Mouse (Mus musculus) thymus, adult 2 months (tissue): ENCODE measurements around the gene Sbsn. TPM values are rescaled to one million over a fixed set of nuclear protein-coding genes. Genes with fewer than 3 reads are reported as not detected.

Source experiments
- DNase-seq: peaks from one replicate; pipeline ENCODE4 v3.0.0; 2021
- H3K27ac ChIP-seq: fragments of 200-500 bp; 2 replicates; pipeline ENCODE4 v1.5.1; 2012; ENCODE audit warnings: low read length, control low read depth; ENCODE audit not compliant: control insufficient read depth, insufficient read depth
- H3K27me3 ChIP-seq: fragments of 200-500 bp; 2 replicates; pipeline ENCODE4 v1.6.1; 2012; ENCODE audit warnings: mild to moderate bottlenecking, low read length, moderate library complexity, mixed read lengths; ENCODE audit not compliant: control insufficient read depth, insufficient read depth
- H3K36me3 ChIP-seq: fragments of 200-500 bp; 2 replicates; pipeline ENCODE4 v1.6.1; 2012; ENCODE audit warnings: mild to moderate bottlenecking, low read length, moderate library complexity; ENCODE audit not compliant: control insufficient read depth, insufficient read depth
- H3K4me1 ChIP-seq: fragments of 200-500 bp; replicated peaks from 2 replicates; pipeline ENCODE4 v1.6.1; 2012; ENCODE audit warnings: low read length; ENCODE audit not compliant: control insufficient read depth, insufficient read depth
- H3K4me3 ChIP-seq: fragments of 200-500 bp; 2 replicates; pipeline ENCODE4 v1.5.1; 2012; ENCODE audit warnings: mild to moderate bottlenecking, low read length, control low read depth, moderate library complexity; ENCODE audit not compliant: control insufficient read depth, insufficient read depth
- CTCF ChIP-seq: fragments of 200-500 bp; IDR thresholded peaks from 2 replicates; pipeline ENCODE4 v1.5.1; 2012; ENCODE audit warnings: mild to moderate bottlenecking, control low read depth, low read length, moderate library complexity, borderline replicate concordance; ENCODE audit not compliant: control insufficient read depth, poor library complexity, insufficient read depth; ENCODE audit errors: extremely low read depth
- POLR2A ChIP-seq: fragments of 200-500 bp; IDR thresholded peaks from 2 replicates; pipeline ENCODE4 v1.6.1; 2012; ENCODE audit warnings: mild to moderate bottlenecking, low read length, control low read depth, moderate library complexity; ENCODE audit not compliant: control insufficient read depth, poor library complexity, insufficient read depth; ENCODE audit errors: extremely low read depth
- WGBS: fragments of 180-500 bp; shearing (Covaris S2); methylation state at CpG from one replicate; pipeline ENCODE4 v1.1.7; 2018; 5-methylcytosine and 5-hydroxymethylcytosine counted together
- polyA plus RNA-seq: library from polyadenylated mRNA; depleted of rRNA; stranded (reverse); fragments of >200 nt; gene quantifications from 2 replicates; pipeline ENCODE4 v1.2.3, GENCODE M21; 2012; rRNA removed

Sbsn gene
- polyA plus RNA-seq, 1 experiment = 3.4 TPM

DNA sequence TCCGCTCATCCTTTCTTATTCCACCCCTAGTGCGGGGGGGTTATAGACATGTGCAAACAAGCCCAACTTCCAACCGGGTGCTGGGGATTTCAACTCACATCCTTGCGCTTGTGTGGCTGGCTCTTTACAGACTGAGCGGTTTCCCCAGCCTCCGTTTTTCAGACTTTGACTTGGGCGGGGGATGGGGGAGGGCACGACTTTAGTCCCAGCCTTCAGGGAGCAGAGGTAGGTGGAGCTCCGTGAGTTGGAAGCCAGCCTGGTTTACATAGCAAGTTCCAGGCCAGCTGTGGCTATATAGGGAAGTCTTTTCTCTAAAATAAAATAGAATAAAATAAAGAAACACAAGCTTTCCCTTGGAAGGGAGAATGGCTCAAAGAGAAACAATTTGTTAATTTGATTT is 40.6 kb downstream of the Sbsn start:
- no peaks in the 10 kb centered on the region for H3K36me3 ChIP-seq
- no peak for TF ChIP-seq CTCF
- TF ChIP-seq POLR2A = no peak
- 26% methylated on average over 9 of the region's 9 CpGs for WGBS
- no peak overlapping the region for H3K27ac ChIP-seq
- H3K4me1 ChIP-seq = no peaks in the 10 kb centered on the region
- DNase-seq = no peak
- H3K27me3 ChIP-seq = no peaks in the 10 kb centered on the region
- H3K4me3 ChIP-seq = no peak overlapping the region

DNA sequence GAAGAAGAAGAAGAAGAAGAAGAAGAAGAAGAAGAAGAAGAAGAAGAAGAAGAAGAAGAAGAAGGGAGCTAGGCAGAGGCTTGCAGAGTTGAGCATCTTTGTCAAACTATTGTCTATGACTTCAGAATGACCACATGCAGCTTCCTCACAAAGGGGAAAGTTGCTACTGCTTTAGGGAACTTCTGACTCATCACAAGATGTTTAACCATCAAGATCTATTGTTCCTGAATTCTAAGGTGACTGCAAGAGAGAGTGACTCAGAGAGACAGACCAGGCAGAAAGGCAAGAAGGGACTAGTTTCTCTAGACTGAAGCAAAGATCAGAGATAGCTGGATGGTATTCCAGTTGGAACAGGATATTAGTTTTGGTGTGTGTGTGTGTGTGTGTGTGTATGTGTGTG is 43.6 kb downstream of the Sbsn start:
- no peak overlapping the region for H3K4me3 ChIP-seq
- H3K36me3 ChIP-seq = no peaks in the 10 kb centered on the region
- H3K27me3 ChIP-seq = no peaks in the 10 kb centered on the region
- no peaks in the 10 kb centered on the region for H3K4me1 ChIP-seq
- DNase-seq = no peak
- TF ChIP-seq POLR2A (no peak), CTCF (no peak)
- H3K27ac ChIP-seq = no peak overlapping the region

- H3K36me3 ChIP-seq = no peaks in the 10 kb centered on the region
- H3K4me3 ChIP-seq = no peak overlapping the region
- no peak overlapping the region for H3K27ac ChIP-seq
- TF ChIP-seq POLR2A (no peak), CTCF (no peak)
- H3K4me1 ChIP-seq = no peaks in the 10 kb centered on the region
- DNase-seq = no peak
- 92% methylated on average over 1 of the region's 1 CpGs for WGBS
- H3K27me3 ChIP-seq = no peaks in the 10 kb centered on the region
Measured at GRCm38 (mm10) chr7:30796790-30797189, 45.5 kb downstream of the Sbsn start.

DNA sequence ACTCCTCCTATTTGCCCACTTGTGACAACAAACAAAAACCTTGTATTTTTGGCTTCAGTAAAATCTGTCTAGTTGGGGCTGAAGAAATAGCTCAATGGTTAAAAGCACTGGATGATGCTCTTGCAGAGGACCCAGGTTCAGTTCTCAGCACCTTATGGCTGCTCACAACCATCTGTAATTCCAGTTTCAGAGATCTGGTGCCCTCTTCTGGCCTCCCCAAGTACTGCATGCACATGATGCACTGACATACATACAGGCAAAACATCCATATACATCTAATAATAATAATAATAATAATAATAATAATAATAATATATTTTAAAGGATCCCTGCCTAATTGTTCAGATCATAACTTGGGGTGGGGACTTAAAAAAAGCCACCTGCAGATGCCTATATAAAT is 49.4 kb downstream of the Sbsn start:
- Histone ChIP-seq H3K27ac (no peak overlapping the region), H3K27me3 (no peaks in the 10 kb centered on the region), H3K4me1 (no peaks in the 10 kb centered on the region), H3K4me3 (no peak overlapping the region), H3K36me3 (no peaks in the 10 kb centered on the region)
- no peak for DNase-seq
- TF ChIP-seq CTCF = no peak
- TF ChIP-seq POLR2A = no peak

DNA sequence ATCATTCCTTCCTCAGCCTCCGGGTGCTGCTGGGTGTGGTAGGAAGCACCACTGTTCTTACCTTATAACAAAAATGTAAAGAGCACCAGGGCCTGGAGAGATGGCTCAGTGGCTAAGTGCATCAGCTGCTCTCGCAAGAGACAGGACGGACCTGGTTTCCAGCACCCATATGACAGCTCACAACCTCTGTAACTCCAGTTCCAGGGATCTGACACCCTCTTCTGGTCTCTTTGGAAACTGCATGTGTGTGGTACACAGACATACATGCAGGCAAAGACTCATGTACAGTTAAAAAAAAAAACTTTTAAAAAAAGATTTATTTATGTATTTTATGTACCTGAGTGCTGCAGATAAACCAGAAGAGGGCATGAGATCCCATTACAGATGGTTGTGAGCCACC is 52.0 kb downstream of the Sbsn start:
- Histone ChIP-seq H3K4me1 (no peaks in the 10 kb centered on the region), H3K36me3 (no peaks in the 10 kb centered on the region), H3K4me3 (no peak overlapping the region), H3K27ac (no peak overlapping the region), H3K27me3 (no peaks in the 10 kb centered on the region)
- TF ChIP-seq CTCF = no peak
- TF ChIP-seq POLR2A = no peak
- no peak for DNase-seq
- 98% methylated on average over 3 of the region's 3 CpGs for WGBS

DNA sequence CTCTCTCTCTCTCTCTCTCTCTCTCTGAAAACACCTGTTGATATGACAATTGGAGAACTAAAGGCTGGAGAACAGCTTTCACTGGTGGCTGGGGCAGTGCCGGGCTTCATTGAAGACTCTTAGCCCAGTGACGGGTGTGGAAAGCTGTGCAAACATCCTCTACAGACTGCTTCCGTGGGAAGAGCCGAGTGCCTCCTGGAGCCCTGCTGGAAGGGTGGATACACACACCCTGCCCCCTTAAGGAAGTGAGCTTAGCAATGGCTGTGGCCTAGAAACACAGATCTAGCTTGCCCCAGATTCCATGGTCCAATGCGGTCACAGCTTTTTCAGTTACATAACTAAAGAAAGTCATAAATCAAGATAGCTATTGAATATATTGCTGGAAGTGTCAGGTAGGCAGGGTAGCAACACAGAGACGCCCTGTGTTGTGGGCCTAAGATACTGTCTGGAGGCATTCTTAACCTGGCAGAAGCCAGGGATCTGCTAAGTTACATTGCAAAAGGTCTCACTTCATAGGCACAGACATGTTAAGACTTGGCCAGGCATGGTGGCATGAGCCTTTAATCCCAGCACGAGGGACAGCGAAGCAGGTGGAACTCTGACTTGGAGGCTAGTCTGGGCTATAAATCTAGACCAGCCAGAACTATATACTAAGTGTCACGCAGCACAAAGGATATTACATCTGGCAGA is 52.9 kb downstream of the Sbsn start:
- 91% methylated on average over 9 of the region's 9 CpGs for WGBS
- Histone ChIP-seq H3K27ac (no peak overlapping the region), H3K4me3 (no peak overlapping the region), H3K4me1 (no peaks in the 10 kb centered on the region), H3K27me3 (no peaks in the 10 kb centered on the region), H3K36me3 (no peaks in the 10 kb centered on the region)
- no peak for DNase-seq
- no peak for TF ChIP-seq POLR2A
- TF ChIP-seq CTCF = no peak

Other genes with a start within 250 kb of the Sbsn start
- 156 and 176 TPM in 2 replicates for gene Arhgap33, start 216.4 kb upstream of the Sbsn start, polyA plus RNA-seq
- 30.0 and 89.6 TPM in 2 replicates for gene Hspb6, start 199.3 kb upstream of the Sbsn start, polyA plus RNA-seq
- gene Proser3, start 199.2 kb upstream of the Sbsn start, polyA plus RNA-seq = 36.1 and 36.3 TPM in 2 replicates
- gene Lin37, start 191.6 kb upstream of the Sbsn start, polyA plus RNA-seq = 73.0 and 78.6 TPM in 2 replicates
- 81.5 and 84.2 TPM in 2 replicates for gene U2af1l4, start 188.2 kb upstream of the Sbsn start, polyA plus RNA-seq
- 7.3 and 8.8 TPM in 2 replicates for gene Gm49396, start 188.1 kb upstream of the Sbsn start, polyA plus RNA-seq
- gene Psenen, start 187.8 kb upstream of the Sbsn start, polyA plus RNA-seq = 130 and 176 TPM in 2 replicates
- gene Igflr1, start 186.0 kb upstream of the Sbsn start, polyA plus RNA-seq = 26.1 and 31.7 TPM in 2 replicates
- gene Kmt2b, start 162.7 kb upstream of the Sbsn start, polyA plus RNA-seq = 161 and 171 TPM in 2 replicates
- 1.9 and 3.2 TPM in 2 replicates for gene Zbtb32, start 152.6 kb upstream of the Sbsn start, polyA plus RNA-seq
- gene Upk1a, start 138.6 kb upstream of the Sbsn start, polyA plus RNA-seq = 4.5 and 7.5 TPM in 2 replicates
- gene Cox6b1, start 125.3 kb upstream of the Sbsn start, polyA plus RNA-seq = 283 and 388 TPM in 2 replicates
- gene Etv2, start 115.6 kb upstream of the Sbsn start, polyA plus RNA-seq = 0.13 TPM in 1 of 2 replicates, not detected in the other
- gene Rbm42, start 101.2 kb upstream of the Sbsn start, polyA plus RNA-seq = 117 and 129 TPM in 2 replicates
- gene Haus5, start 86.5 kb upstream of the Sbsn start, polyA plus RNA-seq = 41.2 and 47.7 TPM in 2 replicates
- gene Pmis2, start 79.9 kb upstream of the Sbsn start, polyA plus RNA-seq = not detected in 2 replicates
- gene 2200002J24Rik, start 52.5 kb upstream of the Sbsn start, polyA plus RNA-seq = 0.28 and 0.82 TPM in 2 replicates
- gene Atp4a, start 39.3 kb upstream of the Sbsn start, polyA plus RNA-seq = 2.7 and 3.8 TPM in 2 replicates
- 161 and 204 TPM in 2 replicates for gene Tmem147, start 21.9 kb upstream of the Sbsn start, polyA plus RNA-seq
- 0.11 and 1.1 TPM in 2 replicates for gene Gapdhs, start 7.8 kb upstream of the Sbsn start, polyA plus RNA-seq
- gene Dmkn, start 12.3 kb downstream of the Sbsn start, polyA plus RNA-seq = 26.3 and 35.6 TPM in 2 replicates
- gene Krtdap, start 36.4 kb downstream of the Sbsn start, polyA plus RNA-seq = 11.9 and 18.3 TPM in 2 replicates
- gene Ffar2, start 72.3 kb downstream of the Sbsn start, polyA plus RNA-seq = 3.2 and 3.5 TPM in 2 replicates
- gene Ffar3, start 104.7 kb downstream of the Sbsn start, polyA plus RNA-seq = 0.13 TPM in 1 of 2 replicates, not detected in the other
- gene Ffar1, start 110.1 kb downstream of the Sbsn start, polyA plus RNA-seq = 0.50 and 0.60 TPM in 2 replicates
- gene Cd22, start 128.9 kb downstream of the Sbsn start, polyA plus RNA-seq = 8.5 and 8.9 TPM in 2 replicates
- gene Mag, start 163.4 kb downstream of the Sbsn start, polyA plus RNA-seq = 1.8 and 2.0 TPM in 2 replicates
- 2.2 and 12.5 TPM in 2 replicates for gene Hamp2, start 173.2 kb downstream of the Sbsn start, polyA plus RNA-seq
- 23.6 and 33.1 TPM in 2 replicates for gene Hamp, start 192.6 kb downstream of the Sbsn start, polyA plus RNA-seq
- gene Usf2, start 205.3 kb downstream of the Sbsn start, polyA plus RNA-seq = 288 and 342 TPM in 2 replicates
- 27.6 and 34.6 TPM in 2 replicates for gene Lsr, start 222.0 kb downstream of the Sbsn start, polyA plus RNA-seq
- 1.00 and 1.2 TPM in 2 replicates for gene Fam187b, start 222.3 kb downstream of the Sbsn start, polyA plus RNA-seq